Mouse (Mus musculus) forebrain, postnatal 0 days (tissue): ENCODE data around the gene Fmnl1. TPM values are rescaled to one million over a fixed set of nuclear protein-coding genes. Genes with fewer than 3 reads are reported as not detected.

ENCODE experiments used
- ATAC-seq: fragments of 200-750 bp; cut with Nextera tagmentation; 2 replicates; pipeline ENCODE4 v1.8.0; 2017; ENCODE audit warnings: mild to moderate bottlenecking, moderate library complexity
- DNase-seq: peaks from one replicate; pipeline ENCODE4 v3.0.0-alpha.2; 2015
- H3K27ac ChIP-seq: fragments of 300-500 bp; sonication (generic); 2 replicates; pipeline ENCODE4 v1.5.1; 2014; ENCODE audit warnings: low read depth, mild to moderate bottlenecking, antibody characterized with exemption, low read length, moderate library complexity, mixed read lengths
- H3K27me3 ChIP-seq: fragments of 300-500 bp; sonication (generic); 2 replicates; pipeline ENCODE4 v1.6.1; 2014; ENCODE audit warnings: mild to moderate bottlenecking, low read length, mixed read lengths; ENCODE audit not compliant: insufficient read depth
- H3K36me3 ChIP-seq: fragments of 300-500 bp; sonication (generic); 2 replicates; pipeline ENCODE4 v1.6.1; 2014; ENCODE audit warnings: mild to moderate bottlenecking, moderate library complexity; ENCODE audit not compliant: insufficient read depth
- H3K4me1 ChIP-seq: fragments of 300-500 bp; sonication (generic); 2 replicates; pipeline ENCODE4 v1.6.1; 2014; ENCODE audit warnings: antibody characterized with exemption; ENCODE audit not compliant: insufficient read depth
- H3K4me2 ChIP-seq: fragments of 300-500 bp; sonication (generic); 2 replicates; pipeline ENCODE4 v1.6.1; 2014; ENCODE audit warnings: low read depth, mild to moderate bottlenecking, moderate library complexity
- H3K4me3 ChIP-seq: fragments of 300-500 bp; sonication (generic); 2 replicates; pipeline ENCODE4 v1.5.1; 2014; ENCODE audit warnings: low read depth, low read length, mixed read lengths
- H3K9ac ChIP-seq: fragments of 300-500 bp; sonication (generic); 2 replicates; pipeline ENCODE4 v1.6.1; 2014; ENCODE audit warnings: mild to moderate bottlenecking
- H3K9me3 ChIP-seq: fragments of 300-500 bp; sonication (generic); 2 replicates; pipeline ENCODE4 v1.6.1; 2016; ENCODE audit warnings: low read length
- CTCF ChIP-seq: sonication (generic); IDR thresholded peaks from 2 replicates; pipeline ENCODE4 v1.5.1; 2016; ENCODE audit warnings: antibody characterized with exemption, control low read depth, low read depth
- WGBS: fragments of 180-500 bp; shearing (Covaris S2); extraction: QIAGEN DNeasy Blood & Tissue Kit; methylation state at CpG from one replicate; pipeline ENCODE4 v1.1.7; 2014; 5-methylcytosine and 5-hydroxymethylcytosine counted together
- polyA plus RNA-seq: library from polyadenylated mRNA; unstranded; fragments of >200 nt; fragmentation: Nextera tagmentation; extraction: Ambion mirVana; gene quantifications from 2 replicates; pipeline ENCODE4 v1.2.1, GENCODE M21; 2015
- total RNA-seq: library from RNA; depleted of rRNA; stranded (reverse); fragments of >200 nt; gene quantifications from 2 replicates; pipeline ENCODE4 v1.2.3, GENCODE M21; 2014

Fmnl1 gene
- total and polyA plus RNA-seq, 2 experiments from 2014 or later: 7.1 to 9.4 TPM

- no peaks in the 10 kb centered on the region for H3K9me3 ChIP-seq
- H3K4me1 ChIP-seq: peaks cover 19% of the 10 kb centered on the region; the same call in 1 of the 2 replicates
- 80% methylated on average over 4 of the region's 4 CpGs for WGBS
- DNase-seq (no peak), ATAC-seq (no peak)
- H3K9ac ChIP-seq: no peak overlapping the region
- H3K27me3 ChIP-seq: peaks cover 28% of the 10 kb centered on the region
- no peak for TF ChIP-seq CTCF
- no peak overlapping the region for H3K27ac ChIP-seq
- H3K36me3 ChIP-seq: peaks cover 22% of the 10 kb centered on the region; the same call in 1 of the 2 replicates
- H3K4me2 ChIP-seq: no peak overlapping the region
- H3K4me3 ChIP-seq: no peak overlapping the region
Measured at GRCm38 (mm10) chr11:103197340-103197739, 26.4 kb downstream of the Fmnl1 start.

GRCm38 (mm10) chr11:103198339-103198738 is 27.4 kb downstream of the Fmnl1 start:
- no peak overlapping the region for H3K27ac ChIP-seq
- 9% methylated on average over 16 of the region's 16 CpGs for WGBS
- H3K9me3 ChIP-seq: no peaks in the 10 kb centered on the region
- ATAC-seq: no peak
- H3K9ac ChIP-seq: peak overlapping the region; percentile 79; the same call in 1 of the 2 replicates
- no peak for TF ChIP-seq CTCF
- peaks cover 22% of the 10 kb centered on the region; the same call in 1 of the 2 replicates for H3K36me3 ChIP-seq
- peaks cover 25% of the 10 kb centered on the region for H3K27me3 ChIP-seq
- DNase-seq: no peak
- H3K4me3 ChIP-seq: peak overlapping the region; percentile 52; the same call in 1 of the 2 replicates
- H3K4me1 ChIP-seq: peaks cover 13% of the 10 kb centered on the region; the same call in 1 of the 2 replicates
- H3K4me2 ChIP-seq: peak overlapping the region; percentile 99

GRCm38 (mm10) chr11:103198911-103199803 is 28.2 kb downstream of the Fmnl1 start:
- H3K9ac ChIP-seq: peak overlapping the region; percentile 79
- no peak for TF ChIP-seq CTCF
- 2% methylated on average over 57 of the region's 59 CpGs for WGBS
- peak; percentile 79 for ATAC-seq
- H3K4me3 ChIP-seq: peak overlapping the region; percentile 52
- 0 out of 2 replicates have a peak overlapping the region, but pooled peaks have one; percentile 40 for H3K27ac ChIP-seq
- H3K36me3 ChIP-seq: peaks cover 22% of the 10 kb centered on the region; the same call in 1 of the 2 replicates
- no peaks in the 10 kb centered on the region for H3K9me3 ChIP-seq
- peaks cover 17% of the 10 kb centered on the region for H3K27me3 ChIP-seq
- peaks cover 13% of the 10 kb centered on the region; the same call in 1 of the 2 replicates for H3K4me1 ChIP-seq
- DNase-seq: peak; percentile 84
- peak overlapping the region; percentile 99 for H3K4me2 ChIP-seq

- peak; percentile 82 for DNase-seq
- H3K4me1 ChIP-seq: peaks cover 13% of the 10 kb centered on the region; the same call in 1 of the 2 replicates
- peaks cover 9% of the 10 kb centered on the region; the same call in 1 of the 2 replicates for H3K36me3 ChIP-seq
- H3K9ac ChIP-seq: no peak overlapping the region
- ATAC-seq: peak; percentile 53
- no peak overlapping the region for H3K4me3 ChIP-seq
- 13% methylated on average over 6 of the region's 6 CpGs for WGBS
- no peaks in the 10 kb centered on the region for H3K9me3 ChIP-seq
- peaks cover 8% of the 10 kb centered on the region; the same call in 1 of the 2 replicates for H3K27me3 ChIP-seq
- no peak overlapping the region for H3K4me2 ChIP-seq
- TF ChIP-seq CTCF: peak; percentile 18; the same call in 1 of the 2 replicates
- no peak overlapping the region for H3K27ac ChIP-seq
Measured at GRCm38 (mm10) chr11:103201664-103202063, 30.8 kb downstream of the Fmnl1 start.

- Histone ChIP-seq H3K9me3 (no peaks in the 10 kb centered on the region), H3K27ac (no peak overlapping the region), H3K4me2 (no peak overlapping the region), H3K9ac (no peak overlapping the region), H3K36me3 (0 out of 2 replicates have a peak, but pooled peaks cover 1% of the 10 kb centered on the region), H3K4me3 (no peak overlapping the region), H3K4me1 (peaks cover 13% of the 10 kb centered on the region; the same call in 1 of the 2 replicates), H3K27me3 (peaks cover 4% of the 10 kb centered on the region; the same call in 1 of the 2 replicates)
- no peak for TF ChIP-seq CTCF
- ATAC-seq (no peak), DNase-seq (no peak)
Measured at GRCm38 (mm10) chr11:103202376-103202775, 31.5 kb downstream of the Fmnl1 start.

DNA sequence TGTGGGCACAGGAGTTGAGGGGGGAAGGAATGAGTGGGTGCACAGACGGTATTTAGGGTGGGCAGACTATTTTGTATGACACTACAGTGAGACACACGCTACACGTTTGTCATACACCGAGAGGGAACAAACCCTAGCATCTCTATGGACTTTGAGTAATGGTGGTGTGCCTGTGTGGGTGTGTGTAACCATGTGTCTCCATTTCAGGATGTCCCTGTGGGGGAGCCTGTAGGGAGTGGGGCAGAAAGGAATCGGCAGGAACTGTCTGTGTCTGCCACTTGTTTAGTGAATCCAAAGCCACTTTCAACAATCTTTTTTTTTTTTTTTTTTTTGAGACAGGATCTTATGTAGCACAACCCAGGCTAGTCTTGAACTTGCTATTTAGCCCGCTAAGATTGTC is 35.3 kb downstream of the Fmnl1 start:
- H3K4me2 ChIP-seq: no peak overlapping the region
- no peak overlapping the region for H3K9ac ChIP-seq
- H3K27me3 ChIP-seq: no peaks in the 10 kb centered on the region
- no peaks in the 10 kb centered on the region for H3K9me3 ChIP-seq
- ATAC-seq: no peak
- H3K4me3 ChIP-seq: no peak overlapping the region
- 94% methylated on average over 6 of the region's 6 CpGs for WGBS
- no peaks in the 10 kb centered on the region for H3K36me3 ChIP-seq
- TF ChIP-seq CTCF: no peak
- peaks cover 5% of the 10 kb centered on the region; the same call in 1 of the 2 replicates for H3K4me1 ChIP-seq
- H3K27ac ChIP-seq: no peak overlapping the region
- no peak for DNase-seq

DNA sequence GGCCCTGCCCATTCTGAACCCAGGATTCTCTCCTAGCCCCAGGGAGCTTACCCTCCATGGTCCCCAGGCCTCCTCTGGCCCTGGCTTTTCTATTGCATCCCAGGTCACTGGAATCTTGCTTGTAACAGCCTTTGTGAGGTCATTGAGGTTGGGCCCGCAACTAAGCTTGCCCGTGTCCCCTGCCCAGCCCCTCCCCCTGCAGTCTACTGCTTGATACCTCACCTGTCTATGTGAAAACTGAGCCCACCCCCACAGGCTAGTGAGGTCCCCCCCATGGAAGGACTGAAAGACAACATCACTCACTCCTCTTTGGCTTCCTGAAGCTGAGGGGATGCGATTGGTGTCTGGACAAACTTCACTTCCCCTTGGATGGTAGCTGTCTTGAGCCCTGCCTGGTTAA is 37.6 kb downstream of the Fmnl1 start, which contains the start of gene 1700023F06Rik:
TSS of gene 1700023F06Rik (minus strand) at position 101 of the 400 bp plus-strand sequence.
- Histone ChIP-seq H3K36me3 (no peaks in the 10 kb centered on the region), H3K9ac (no peak within 1 kb of the TSS), H3K27me3 (no peaks in the 10 kb centered on the region), H3K9me3 (no peaks in the 10 kb centered on the region), H3K27ac (no peak within 1 kb of the TSS), H3K4me3 (no peak within 1 kb of the TSS), H3K4me2 (no peak within 1 kb of the TSS), H3K4me1 (no peaks in the 10 kb centered on the region)
- no peak for TF ChIP-seq CTCF
- DNase-seq: no peak
- 81% methylated on average over 3 of the region's 3 CpGs for WGBS
- no peak for ATAC-seq
